Mouse (Mus musculus) kidney, postnatal 14 days (tissue): ENCODE data around the gene Dnph1.

ENCODE experiments used
- DNase-seq: peaks from one replicate; pipeline ENCODE4 v3.0.0; 2022; ENCODE audit warnings: mixed read lengths

The Dnph1 gene

DNA sequence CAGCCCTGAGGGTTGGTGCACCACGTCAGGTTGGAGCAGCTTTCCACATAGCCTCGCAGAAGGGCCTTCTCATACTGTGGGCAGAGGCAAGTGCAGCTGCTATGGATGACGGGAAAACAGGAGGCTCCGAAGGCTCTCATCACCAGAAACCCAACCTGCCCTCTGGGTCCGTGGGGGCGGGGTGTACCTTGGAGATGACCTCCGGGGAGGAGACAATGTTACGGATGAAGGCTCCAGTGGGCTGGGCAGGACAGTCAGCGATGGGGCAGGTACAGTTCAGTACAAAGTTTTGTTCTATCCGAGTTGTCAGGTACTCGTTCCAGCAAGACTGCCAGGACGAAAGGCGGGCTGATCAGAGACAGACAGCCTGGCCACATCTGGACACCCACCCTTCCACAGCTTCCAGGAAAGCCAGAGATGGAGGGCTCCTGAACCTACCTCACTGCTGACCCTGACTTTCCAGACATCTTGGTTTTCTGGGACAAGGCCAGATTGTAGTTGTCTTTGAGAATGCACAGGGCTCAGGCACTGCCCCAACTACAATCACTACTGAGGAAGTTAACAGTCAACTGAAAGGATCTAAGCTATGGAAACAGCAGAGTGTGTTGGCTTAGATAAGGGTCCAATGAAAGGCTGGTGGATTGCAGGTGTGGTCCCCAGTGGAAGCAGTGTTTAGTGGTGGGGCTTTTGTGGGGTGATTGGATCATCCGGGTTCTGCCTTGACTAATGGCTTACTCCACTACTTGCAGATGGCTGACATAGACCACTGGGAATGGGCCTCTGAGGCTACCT is 7.5 kb downstream of the Dnph1 start:
- peak; percentile 84 for DNase-seq

DNA sequence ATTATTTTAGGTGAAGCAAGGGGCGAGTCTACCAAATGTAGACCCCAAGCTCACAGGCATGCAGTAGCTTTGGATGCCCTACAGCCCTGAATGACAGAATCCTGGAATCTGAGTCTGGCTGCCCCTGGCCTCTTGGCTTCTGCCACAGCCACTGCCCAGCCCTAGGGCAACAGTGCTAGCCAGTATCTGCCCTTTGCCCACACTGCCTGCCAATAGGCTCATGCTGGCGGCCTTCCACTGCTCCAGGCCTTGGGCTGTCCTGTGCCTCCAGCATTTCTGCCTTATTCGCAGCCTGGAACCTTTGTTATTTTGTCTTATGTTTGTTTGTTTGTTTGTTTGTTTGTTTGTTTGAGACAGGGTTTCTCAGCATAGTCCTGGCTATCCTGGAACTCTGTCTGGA is 9.1 kb downstream of the Dnph1 start:
- DNase-seq, result peak; percentile 75

DNA sequence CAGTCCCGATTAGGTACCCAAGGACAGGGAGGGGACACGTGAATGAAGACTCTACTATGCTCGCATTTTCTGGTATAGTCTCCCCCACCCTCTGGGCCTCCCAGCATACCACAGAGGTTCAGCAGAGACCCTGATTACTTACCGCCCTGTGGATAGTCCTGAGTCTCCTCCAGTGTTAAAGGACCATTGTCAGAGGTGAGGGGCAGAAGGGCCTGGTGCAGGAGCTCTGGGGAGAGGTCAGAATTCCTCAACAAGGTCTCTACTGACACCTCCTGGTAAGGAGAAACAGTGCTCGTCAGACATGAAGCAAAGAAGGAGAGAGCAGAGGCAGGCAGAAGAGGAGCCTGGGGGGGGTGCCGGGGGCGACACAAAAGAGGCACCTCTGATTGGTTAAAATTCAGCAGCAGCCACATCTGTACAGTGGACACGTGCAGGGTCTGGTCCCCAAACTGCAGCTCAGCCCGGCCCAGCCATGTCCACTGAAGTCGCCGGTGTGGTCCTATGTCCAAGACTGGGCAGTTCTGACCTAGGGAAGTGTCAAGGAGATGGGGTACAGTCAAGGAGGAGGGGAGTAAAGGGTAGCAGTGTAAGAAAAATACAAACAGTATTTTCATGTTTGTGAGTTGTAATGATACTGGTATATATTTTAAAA is 14.7 kb downstream of the Dnph1 start:
- DNase-seq, result peak; percentile 47

DNA sequence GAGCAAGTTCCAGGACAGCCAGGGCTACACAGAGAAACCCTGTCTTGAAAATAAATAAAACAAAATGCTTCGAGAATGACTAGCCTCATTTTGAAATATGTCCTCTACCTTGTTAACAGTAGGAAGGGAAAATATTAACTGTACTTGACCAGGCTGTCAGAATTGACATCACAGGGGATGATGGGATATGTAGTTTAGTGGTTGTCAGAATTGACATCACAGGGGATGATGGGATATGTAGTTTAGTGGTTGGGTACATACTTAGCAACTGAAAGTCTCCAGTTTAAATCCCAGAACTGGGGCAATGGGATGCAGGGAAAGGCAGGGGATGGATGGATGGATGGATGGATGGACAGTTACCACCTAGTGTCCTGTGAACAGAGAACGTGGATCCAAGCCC is 16.8 kb downstream of the Dnph1 start:
- DNase-seq, result no peak

DNA sequence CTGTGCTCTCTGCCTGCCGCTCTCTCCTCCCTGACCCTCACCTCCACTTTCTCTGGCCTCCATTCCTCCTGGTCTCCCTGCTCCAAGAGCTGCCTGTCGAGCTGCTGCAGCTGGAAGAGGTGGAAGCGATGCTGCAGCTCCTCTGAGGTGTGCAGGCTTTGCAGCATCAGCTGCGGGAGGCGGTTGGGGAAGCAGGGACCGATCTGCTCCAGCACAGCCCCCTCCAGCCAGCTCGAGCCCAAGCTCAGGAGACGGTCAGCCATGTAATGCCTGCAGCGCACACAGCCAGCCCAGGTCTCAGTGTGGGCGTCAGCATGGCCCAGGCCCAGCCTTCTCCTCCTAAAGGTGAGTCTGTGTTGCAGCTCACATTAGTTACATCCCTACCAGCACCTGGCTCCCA is 23.5 kb downstream of the Dnph1 start:
- DNase-seq, result no peak

DNA sequence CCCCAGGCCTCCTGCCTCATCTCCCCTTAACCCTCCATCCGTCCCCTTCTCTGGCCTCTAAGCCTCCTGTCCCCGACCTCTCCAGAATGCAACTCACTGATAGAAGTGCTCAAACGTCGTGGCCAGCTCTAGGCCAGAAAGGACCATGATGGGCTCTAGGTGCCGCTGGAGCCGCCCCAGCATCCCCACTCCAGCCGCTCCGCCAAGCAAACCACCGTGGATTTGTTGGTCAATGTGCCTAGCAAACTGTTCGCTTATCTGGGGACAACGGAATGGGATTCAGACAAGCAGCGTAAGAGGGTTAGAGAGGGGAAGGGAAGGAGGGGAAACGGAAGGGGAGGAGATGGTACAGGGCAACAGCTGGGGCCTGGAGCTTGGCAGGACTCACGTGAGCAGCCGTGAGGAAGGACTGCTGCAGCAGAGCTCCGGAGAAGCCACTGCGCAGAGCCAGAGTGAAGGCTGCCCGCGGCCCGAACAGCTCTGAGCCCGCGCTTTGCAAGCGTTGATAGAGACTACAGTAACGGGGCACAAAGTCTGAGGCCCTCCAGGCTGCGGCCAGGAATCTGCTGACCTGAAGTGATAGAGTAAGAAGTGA is 24.0 kb downstream of the Dnph1 start:
- no peak for DNase-seq

DNA sequence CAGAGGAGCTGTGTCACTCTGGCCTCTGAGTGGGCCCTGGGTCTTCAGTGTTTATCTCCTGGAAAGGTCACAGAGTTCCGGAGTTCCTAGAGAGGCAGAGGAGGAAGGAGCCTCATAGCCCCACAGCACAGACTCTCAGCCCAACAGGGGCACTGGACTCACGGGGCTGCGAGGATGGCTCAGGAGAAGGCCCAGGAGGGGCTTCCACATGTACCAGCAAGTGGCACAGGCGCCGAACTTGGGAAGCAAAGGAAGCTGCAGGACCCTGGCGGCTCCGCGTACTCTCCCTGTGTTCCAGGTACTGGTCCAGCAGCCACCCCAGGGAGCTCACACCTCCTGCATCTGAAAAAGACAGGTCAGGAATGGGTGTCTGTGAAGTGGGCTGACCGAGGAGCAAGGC is 24.7 kb downstream of the Dnph1 start:
- DNase-seq, result no peak

DNA sequence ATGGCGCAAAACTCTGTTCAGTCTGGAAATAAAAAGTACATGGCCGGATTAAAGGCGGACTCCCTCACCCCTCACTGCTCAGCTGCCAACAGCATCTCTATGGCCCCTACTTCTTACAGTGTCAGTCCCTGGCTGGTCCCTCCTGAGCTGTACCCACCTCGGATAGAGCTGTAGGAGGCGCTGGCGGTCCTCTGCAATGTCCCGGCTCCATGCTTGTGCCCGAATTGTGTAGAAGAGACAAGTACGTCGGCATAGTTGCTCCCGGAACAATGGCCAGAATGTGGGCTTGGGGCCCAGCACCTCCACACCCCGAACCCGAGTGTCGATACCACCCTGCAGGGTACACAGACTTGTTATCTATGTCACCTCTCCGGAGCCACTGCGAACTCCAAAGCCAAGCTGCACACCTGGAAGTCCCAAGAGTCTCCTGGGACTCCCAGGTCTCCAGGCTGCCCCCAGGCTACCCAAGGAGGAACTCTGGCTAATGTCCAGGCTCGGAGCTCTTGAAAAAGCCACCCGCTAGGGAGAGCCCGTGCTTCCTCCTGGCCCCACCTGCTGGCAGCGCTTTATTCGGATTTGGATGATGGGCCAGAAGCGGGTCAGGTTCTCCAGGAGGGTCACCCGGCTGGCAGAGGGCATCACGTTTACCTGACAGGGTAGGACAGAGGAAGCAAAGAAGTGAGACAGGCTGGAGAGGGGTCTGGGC is 25.6 kb downstream of the Dnph1 start:
- DNase-seq, result no peak

DNA sequence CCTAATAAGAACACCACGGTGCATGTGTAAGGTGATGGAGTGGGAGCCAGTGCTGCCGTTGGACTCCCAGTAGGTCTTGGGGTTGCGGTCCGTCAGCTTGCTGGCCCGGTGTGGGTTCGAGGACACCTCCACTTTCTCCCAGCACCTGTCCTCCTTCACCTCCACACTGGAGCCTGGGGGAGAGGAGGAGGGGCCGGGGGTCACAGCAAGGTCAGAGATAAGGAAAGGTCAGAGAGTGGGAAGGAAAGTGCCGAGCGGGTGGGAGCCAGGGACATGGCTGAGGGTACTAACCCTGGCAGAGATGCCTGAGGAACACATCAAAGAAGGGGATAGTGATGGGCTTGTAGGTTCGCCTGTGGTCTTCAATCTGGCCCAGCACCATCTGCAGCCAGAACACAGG is 28.6 kb downstream of the Dnph1 start:
- DNase-seq, result no peak

DNA sequence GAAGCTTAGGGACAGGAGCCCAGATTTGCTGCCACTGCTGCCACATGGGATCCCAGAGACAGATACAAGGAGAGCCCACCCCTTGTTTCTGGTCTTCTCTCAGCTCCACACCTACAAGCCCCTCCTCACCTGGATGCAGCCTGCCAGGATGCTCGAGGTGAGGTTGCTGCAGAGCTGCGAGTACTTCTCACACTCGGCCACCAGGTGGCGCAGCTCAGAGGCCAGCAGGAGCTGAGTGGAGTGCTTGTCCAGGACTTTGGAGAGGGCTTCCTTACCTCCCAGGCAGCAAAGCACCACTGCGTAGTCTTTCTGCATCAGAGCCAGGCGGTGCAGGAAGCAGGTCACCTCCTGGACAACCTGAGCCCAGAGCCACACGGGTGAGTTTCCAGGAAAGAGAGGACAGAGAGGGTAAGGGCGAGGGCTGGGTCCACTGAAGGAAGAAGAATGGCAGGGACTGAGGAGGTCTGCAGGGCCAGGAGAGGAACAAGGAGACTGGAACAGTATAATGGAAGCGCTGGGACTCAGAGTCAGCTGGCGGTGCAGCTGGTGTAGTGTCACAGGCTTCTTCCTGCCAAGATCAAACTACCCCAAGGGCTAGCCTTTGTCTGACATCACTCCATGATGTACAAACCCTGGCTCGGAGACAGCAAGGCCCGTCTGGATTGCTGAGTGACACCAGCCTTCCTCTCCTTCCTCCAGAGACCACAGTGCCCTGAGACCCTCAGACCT is 29.2 kb downstream of the Dnph1 start:
- peak; percentile 78 for DNase-seq

DNA sequence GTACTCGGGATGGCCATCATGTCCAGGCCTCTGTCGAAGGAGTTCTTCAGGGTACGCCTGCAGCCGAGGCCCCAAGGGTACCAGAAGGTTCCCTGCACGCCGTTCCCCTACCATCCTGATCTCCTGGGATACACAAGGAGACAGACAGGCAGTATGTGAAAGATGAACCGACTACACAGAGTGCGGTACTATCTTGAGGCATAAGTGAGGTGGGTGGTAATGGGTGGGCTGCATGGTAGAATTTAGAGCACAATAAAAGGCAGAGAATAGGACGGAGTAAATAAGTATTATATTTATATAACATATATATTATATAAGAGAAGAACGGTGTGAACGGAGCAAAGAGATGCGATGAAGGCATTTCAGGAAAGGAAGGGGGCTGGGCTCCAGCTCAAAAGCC is 47.1 kb downstream of the Dnph1 start:
- no peak for DNase-seq

DNA sequence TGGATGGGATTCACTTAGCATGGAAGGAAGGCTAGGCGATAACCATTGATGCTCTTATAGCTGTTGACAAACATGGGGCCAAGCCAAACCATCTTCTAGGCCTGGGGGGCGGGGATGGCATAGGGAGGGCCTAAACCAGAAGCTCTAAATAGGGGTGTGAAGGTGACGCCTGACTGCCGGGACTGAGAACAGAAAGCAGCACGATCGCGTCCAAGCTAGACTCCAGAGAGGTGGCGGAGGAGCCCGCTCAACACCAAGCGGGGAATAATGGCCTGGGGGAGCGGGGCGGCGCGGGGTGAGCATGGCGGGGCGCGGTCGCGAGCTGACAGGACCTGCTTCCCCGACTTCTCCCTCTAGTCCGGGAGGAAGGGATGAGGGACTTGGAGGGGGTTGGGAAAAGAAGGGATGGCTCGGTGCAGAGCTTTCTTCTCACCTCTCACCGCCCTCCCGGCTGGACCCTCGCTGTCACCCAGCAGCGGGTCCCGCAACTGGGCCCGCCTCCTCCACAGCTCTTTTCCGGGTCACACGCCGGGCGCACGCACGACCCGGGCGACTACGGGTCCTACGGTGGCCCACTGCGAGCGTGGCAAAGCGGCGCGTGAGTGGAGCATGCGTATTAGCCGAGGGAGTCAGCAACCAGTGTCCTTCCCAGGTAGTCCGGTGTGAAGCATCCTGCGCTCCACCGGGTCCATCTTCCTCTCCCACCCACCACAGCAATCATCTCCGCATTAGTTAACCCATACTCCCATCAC is 49.5 kb downstream of the Dnph1 start, which contains the start of gene Cul9:
Cul9 (minus strand) TSS at position 576 of the 752 bp plus-strand sequence.
- DNase-seq, result peak; percentile 87

DNA sequence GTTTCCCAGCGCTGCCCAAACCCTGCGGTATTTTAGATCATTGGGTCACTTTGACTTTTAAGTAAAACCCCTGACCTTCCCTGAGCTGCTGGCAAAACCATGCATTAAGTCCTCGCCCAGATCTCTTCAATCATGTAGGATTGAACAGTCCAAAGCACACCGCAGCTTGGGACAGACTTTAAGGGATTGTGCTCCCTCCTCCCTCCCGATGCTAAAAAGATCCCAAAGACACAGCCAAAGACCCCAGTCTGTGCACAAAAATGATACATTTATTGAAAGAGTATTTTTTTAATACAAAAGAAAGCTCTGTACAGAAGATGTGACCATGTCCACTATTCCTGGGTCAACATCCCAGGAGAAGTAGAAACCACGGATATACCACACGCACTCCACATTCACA is 50.1 kb downstream of the Dnph1 start:
- DNase-seq, result no peak

DNA sequence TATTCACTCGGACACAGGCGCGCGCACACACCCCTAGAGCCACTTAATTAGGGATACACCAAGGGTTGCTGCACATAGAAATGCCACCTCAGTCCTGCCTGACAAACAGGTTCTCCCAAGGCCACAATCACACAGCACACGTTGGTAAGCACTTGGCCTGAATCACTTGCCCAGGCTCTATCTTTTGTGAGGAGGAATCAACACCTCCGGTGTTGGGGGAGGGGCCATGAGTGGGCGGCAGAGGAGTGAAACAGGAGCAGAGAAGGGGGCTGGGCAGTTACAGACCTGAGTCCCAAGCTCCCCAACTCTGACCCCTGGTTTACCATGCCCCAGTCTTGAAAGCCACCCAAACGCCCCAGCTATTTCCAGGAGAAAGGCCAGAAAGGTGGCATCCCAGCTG is 50.5 kb downstream of the Dnph1 start:
- no peak for DNase-seq

DNA sequence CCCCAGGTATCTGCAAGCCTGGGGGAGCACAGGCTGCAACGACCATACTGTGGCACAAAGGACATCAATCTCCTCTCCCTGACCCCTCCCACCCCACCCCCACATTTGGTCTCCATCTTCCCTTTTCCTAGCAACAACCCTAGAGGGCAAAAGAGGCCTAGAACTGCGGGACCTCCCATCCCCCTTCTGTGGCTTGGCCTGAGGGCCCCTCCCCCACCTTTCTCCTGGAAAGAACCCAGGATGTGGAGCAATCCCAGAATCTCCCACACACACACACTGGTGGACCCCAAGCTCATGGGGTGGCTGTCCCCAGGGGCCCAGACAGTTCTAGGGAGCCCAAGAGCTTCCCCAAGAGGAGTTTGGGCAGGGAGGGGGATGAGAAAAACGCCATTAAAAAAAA is 51.4 kb downstream of the Dnph1 start:
- DNase-seq, result no peak

DNA sequence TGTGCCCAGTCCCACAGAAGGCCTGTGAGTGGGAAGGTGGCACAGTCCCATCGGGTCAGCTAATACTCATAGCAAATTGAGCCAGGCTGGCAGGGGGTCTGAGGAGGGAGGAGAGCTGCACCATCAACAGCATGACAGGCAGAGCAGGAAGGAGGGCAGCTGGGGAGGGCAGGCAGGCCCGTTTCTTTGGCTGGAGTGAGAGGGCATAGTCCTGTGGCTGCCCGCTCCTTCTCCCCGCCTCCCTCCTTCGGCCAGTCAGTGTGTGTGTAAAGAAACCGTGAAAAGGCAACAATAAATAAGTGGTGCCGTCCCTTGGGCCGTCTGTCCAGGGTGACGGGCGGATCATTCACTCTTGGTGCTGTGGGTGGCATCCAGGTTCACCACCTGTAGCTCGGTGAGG is 52.2 kb downstream of the Dnph1 start:
- DNase-seq, result peak; percentile 57

DNA sequence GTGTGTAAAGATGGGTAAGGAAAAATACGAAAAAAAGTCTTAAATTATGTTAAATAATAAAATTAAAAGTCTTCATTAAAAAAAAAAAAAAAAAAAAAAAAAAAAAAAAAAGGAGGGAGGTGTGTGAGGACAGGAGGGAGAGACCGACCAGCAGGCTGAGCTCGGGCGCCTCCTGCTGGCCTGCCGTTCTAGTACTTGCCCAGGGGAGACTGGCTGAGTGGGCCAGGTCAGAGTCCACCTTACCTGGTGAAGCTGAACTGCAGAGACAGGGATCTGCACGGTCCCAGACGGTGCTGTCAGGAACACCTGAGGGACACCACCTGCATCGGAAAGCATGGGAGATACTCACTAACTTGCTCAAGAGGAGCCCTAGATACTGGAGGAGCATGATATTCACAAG is 52.7 kb downstream of the Dnph1 start:
- peak; percentile 87 for DNase-seq
